Mouse (Mus musculus) midbrain, embryonic 10.5 days (tissue): ENCODE results near the gene Ilf3. TPM values are rescaled to one million over a fixed set of nuclear protein-coding genes. Genes with fewer than 3 reads are reported as not detected.

ENCODE experiments used
- DNase-seq: peaks from one replicate; pipeline ENCODE4 v3.0.0-alpha.2; 2017; ENCODE audit warnings: low spot score
- H3K27ac ChIP-seq: fragments of 300-500 bp; sonication (generic); replicated peaks from 2 replicates; pipeline ENCODE4 v1.5.1; 2016; ENCODE audit warnings: mild to moderate bottlenecking
- H3K27me3 ChIP-seq: fragments of 300-500 bp; sonication (generic); 2 replicates; pipeline ENCODE4 v1.6.1; 2016; ENCODE audit warnings: low read depth, mild to moderate bottlenecking; ENCODE audit not compliant: poor library complexity, severe bottlenecking
- H3K36me3 ChIP-seq: fragments of 300-500 bp; sonication (generic); 2 replicates; pipeline ENCODE4 v1.6.1; 2016; ENCODE audit warnings: mild to moderate bottlenecking, moderate library complexity
- H3K4me1 ChIP-seq: fragments of 300-500 bp; sonication (generic); 2 replicates; pipeline ENCODE4 v1.6.1; 2016
- H3K4me3 ChIP-seq: fragments of 300-500 bp; sonication (generic); 2 replicates; pipeline ENCODE4 v1.5.1; 2016; ENCODE audit warnings: mild to moderate bottlenecking, moderate library complexity
- H3K9me3 ChIP-seq: fragments of 300-500 bp; sonication (generic); replicated peaks from 2 replicates; pipeline ENCODE4 v1.6.1; 2016; ENCODE audit warnings: mild to moderate bottlenecking
- WGBS: fragments of 180-500 bp; shearing (Covaris S2); methylation state at CpG from one replicate; pipeline ENCODE4 v1.1.7; 2016; 5-methylcytosine and 5-hydroxymethylcytosine counted together
- polyA plus RNA-seq: library from polyadenylated mRNA; unstranded; fragments of >200 nt; fragmentation: Nextera tagmentation; extraction: Ambion mirVana; gene quantifications from 2 replicates; pipeline ENCODE4 v1.2.1, GENCODE M21; 2016

Gene Ilf3
- polyA plus RNA-seq, 1 experiment from 2014 or later: 295 TPM

GRCm38 (mm10) chr9:21351702-21352377, 15.8 kb upstream of the Ilf3 start:
- WGBS: 95% methylated on average over 4 of the region's 4 CpGs
- H3K4me1 ChIP-seq: peaks cover 10% of the 10 kb centered on the region
- no peak overlapping the region for H3K27ac ChIP-seq
- H3K4me3 ChIP-seq: no peak overlapping the region
- H3K36me3 ChIP-seq: peaks cover 78% of the 10 kb centered on the region
- no peaks in the 10 kb centered on the region for H3K9me3 ChIP-seq
- no peaks in the 10 kb centered on the region for H3K27me3 ChIP-seq
- no peak for DNase-seq

- peaks cover 70% of the 10 kb centered on the region for H3K36me3 ChIP-seq
- 31% methylated on average over 20 of the region's 20 CpGs for WGBS
Observed at GRCm38 (mm10) chr9:21352463-21353372, 15.0 kb upstream of the Ilf3 start.

GRCm38 (mm10) chr9:21353373-21353686, 14.3 kb upstream of the Ilf3 start:
- no peaks in the 10 kb centered on the region for H3K9me3 ChIP-seq
- H3K4me1 ChIP-seq: peaks cover 10% of the 10 kb centered on the region
- H3K27me3 ChIP-seq: no peaks in the 10 kb centered on the region
- H3K27ac ChIP-seq: no peak overlapping the region
- DNase-seq: no peak
- H3K36me3 ChIP-seq: peaks cover 63% of the 10 kb centered on the region
- WGBS: 58% methylated on average over 2 of the region's 2 CpGs
- H3K4me3 ChIP-seq: no peak overlapping the region

More at GRCm38 (mm10) chr9:21352463-21353372, 15.0 kb upstream of the Ilf3 start:
- H3K4me3 ChIP-seq: no peak overlapping the region
- H3K4me1 ChIP-seq: peaks cover 10% of the 10 kb centered on the region
- DNase-seq: no peak
- H3K27me3 ChIP-seq: no peaks in the 10 kb centered on the region
- H3K27ac ChIP-seq: peak overlapping the region; percentile 24; the same call in 1 of the 2 replicates
- no peaks in the 10 kb centered on the region for H3K9me3 ChIP-seq

GRCm38 (mm10) chr9:21354796-21355195, 12.9 kb upstream of the Ilf3 start:
- no peak for DNase-seq
- Histone ChIP-seq H3K36me3 (peaks cover 53% of the 10 kb centered on the region), H3K4me3 (no peak overlapping the region), H3K27ac (no peak overlapping the region), H3K27me3 (no peaks in the 10 kb centered on the region), H3K4me1 (peaks cover 10% of the 10 kb centered on the region), H3K9me3 (no peaks in the 10 kb centered on the region)
- WGBS: 89% methylated on average over 6 of the region's 6 CpGs

- Histone ChIP-seq H3K4me3 (no peak overlapping the region), H3K9me3 (no peaks in the 10 kb centered on the region), H3K4me1 (peaks cover 10% of the 10 kb centered on the region), H3K36me3 (peaks cover 35% of the 10 kb centered on the region), H3K27me3 (peaks cover 15% of the 10 kb centered on the region; the same call in 1 of the 2 replicates), H3K27ac (no peak overlapping the region)
- 0% methylated on average over 1 of the region's 1 CpGs for WGBS
- peak; percentile 57 for DNase-seq
Observed at GRCm38 (mm10) chr9:21356981-21357718, 10.5 kb upstream of the Ilf3 start.

- Histone ChIP-seq H3K27ac (peak overlapping the region; percentile 97), H3K4me1 (peaks cover 22% of the 10 kb centered on the region), H3K4me3 (peak overlapping the region; percentile 96), H3K36me3 (peaks cover 21% of the 10 kb centered on the region), H3K9me3 (no peaks in the 10 kb centered on the region), H3K27me3 (peaks cover 6% of the 10 kb centered on the region)
- DNase-seq: peak; percentile 27
- WGBS: 45% methylated on average over 14 of the region's 14 CpGs
Observed at GRCm38 (mm10) chr9:21366541-21367220, 990 bp upstream of the Ilf3 start.

- under 1% methylated on average over 37 of the region's 38 CpGs for WGBS
Observed at GRCm38 (mm10) chr9:21368131-21368584, 487 bp downstream of the Ilf3 start.

GRCm38 (mm10) chr9:21369080-21369479, 1.4 kb downstream of the Ilf3 start:
- Histone ChIP-seq H3K27me3 (no peaks in the 10 kb centered on the region), H3K36me3 (peaks cover 44% of the 10 kb centered on the region), H3K9me3 (no peaks in the 10 kb centered on the region), H3K4me3 (peak overlapping the region; percentile 96), H3K27ac (peak overlapping the region; percentile 97), H3K4me1 (peaks cover 22% of the 10 kb centered on the region)
- DNase-seq: no peak
- 70% methylated on average over 11 of the region's 11 CpGs for WGBS

More at GRCm38 (mm10) chr9:21368131-21368584, 487 bp downstream of the Ilf3 start:
- Histone ChIP-seq H3K9me3 (no peaks in the 10 kb centered on the region), H3K27ac (peak overlapping the region; percentile 97), H3K4me3 (peak overlapping the region; percentile 96), H3K4me1 (peaks cover 22% of the 10 kb centered on the region), H3K27me3 (no peaks in the 10 kb centered on the region), H3K36me3 (peaks cover 36% of the 10 kb centered on the region)
- peak; percentile 82 for DNase-seq

- DNase-seq: no peak
- H3K27me3 ChIP-seq: no peaks in the 10 kb centered on the region
- no peaks in the 10 kb centered on the region for H3K9me3 ChIP-seq
- no peak overlapping the region for H3K27ac ChIP-seq
- H3K4me1 ChIP-seq: peaks cover 26% of the 10 kb centered on the region
- H3K4me3 ChIP-seq: peak overlapping the region; percentile 19; the same call in 1 of the 2 replicates
- peaks cover 59% of the 10 kb centered on the region for H3K36me3 ChIP-seq
- WGBS: 91% methylated on average over 2 of the region's 2 CpGs
Observed at GRCm38 (mm10) chr9:21370876-21371275, 3.2 kb downstream of the Ilf3 start.

- Histone ChIP-seq H3K27ac (no peak overlapping the region), H3K36me3 (peaks cover 69% of the 10 kb centered on the region), H3K4me1 (peaks cover 23% of the 10 kb centered on the region), H3K9me3 (no peaks in the 10 kb centered on the region), H3K4me3 (no peak overlapping the region), H3K27me3 (no peaks in the 10 kb centered on the region)
- no peak for DNase-seq
- WGBS: 77% methylated on average over 1 of the region's 1 CpGs
Observed at GRCm38 (mm10) chr9:21372508-21372907, 4.8 kb downstream of the Ilf3 start.

GRCm38 (mm10) chr9:21379195-21379594, 11.5 kb downstream of the Ilf3 start:
- no peak for DNase-seq
- Histone ChIP-seq H3K4me3 (no peak overlapping the region), H3K4me1 (peaks cover 15% of the 10 kb centered on the region), H3K27ac (no peak overlapping the region), H3K27me3 (no peaks in the 10 kb centered on the region), H3K36me3 (peaks cover 77% of the 10 kb centered on the region), H3K9me3 (no peaks in the 10 kb centered on the region)
- 88% methylated on average over 3 of the region's 3 CpGs for WGBS

GRCm38 (mm10) chr9:21380868-21381267, 13.2 kb downstream of the Ilf3 start:
- DNase-seq: no peak
- Histone ChIP-seq H3K36me3 (peaks cover 62% of the 10 kb centered on the region), H3K4me1 (peaks cover 14% of the 10 kb centered on the region), H3K27me3 (no peaks in the 10 kb centered on the region), H3K4me3 (no peak overlapping the region), H3K9me3 (no peaks in the 10 kb centered on the region), H3K27ac (no peak overlapping the region)
